Mouse (Mus musculus): ENCODE data around the gene Thg1l.

Thg1l gene

DNA sequence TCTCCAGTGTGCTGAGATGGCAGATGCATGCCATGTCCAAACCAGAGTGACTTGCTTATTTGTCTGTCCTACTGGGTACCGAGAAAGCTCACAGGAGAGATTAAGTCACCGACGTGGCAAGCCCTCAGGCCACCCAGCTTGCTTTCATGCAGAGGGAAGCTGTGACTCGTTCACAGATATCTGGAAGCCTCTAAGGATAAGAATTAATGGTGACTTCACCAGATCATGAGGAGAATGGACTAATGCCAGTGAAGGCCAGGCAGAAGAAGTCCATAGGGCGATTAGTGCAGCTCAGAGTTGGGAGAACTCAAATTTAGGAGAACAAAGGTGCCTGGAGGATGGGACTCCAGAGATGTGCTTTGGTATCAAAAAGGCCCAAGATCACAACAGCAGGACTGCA, 27.8 kb downstream of the Thg1l start:
- no peak for DNase-seq (ENCODE audit: low spot score in 2 of 2)

DNA sequence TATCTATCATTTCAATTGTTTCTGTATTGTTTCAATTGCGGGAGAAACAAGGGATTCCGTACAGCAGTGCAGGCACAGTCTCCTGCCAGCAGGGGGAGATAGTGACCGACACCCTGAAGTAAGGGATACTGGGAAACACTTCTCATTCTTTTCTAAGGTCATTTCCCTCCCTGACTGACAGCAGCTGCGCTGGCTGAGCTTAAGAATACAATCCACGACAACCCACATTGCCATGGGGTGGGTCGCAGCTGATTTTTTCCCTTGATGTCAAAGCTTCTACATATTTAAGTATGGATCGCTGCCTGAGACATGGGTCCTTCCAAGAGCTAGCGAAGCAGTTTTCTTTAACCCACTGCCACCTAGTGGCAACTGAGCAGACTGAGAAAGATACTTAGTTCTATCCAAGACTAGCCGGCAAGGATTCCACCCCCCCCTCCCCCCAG, 28.6 kb downstream of the Thg1l start:
- DNase-seq (ENCODE audit: low spot score in 2 of 2): peak; percentile 54 to 76

DNA sequence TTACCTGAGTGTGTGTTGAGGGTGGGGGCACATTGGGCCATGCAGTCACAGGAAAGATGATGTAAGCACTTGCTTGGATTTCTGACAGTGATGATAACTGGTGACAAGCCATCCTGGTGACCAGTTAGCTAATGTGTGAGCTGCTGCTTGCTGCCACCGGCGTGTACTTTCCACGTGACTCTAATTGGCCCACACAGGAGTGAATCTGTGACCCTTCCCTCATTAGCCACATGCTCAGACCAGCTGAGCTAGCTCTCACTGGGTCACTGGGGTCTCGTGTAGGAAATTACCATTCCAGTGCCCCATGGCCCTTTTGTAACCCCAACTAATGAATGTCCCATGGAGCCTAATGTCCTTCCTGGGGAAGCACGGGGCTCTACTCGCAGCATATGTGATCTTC, 29.9 kb downstream of the Thg1l start:
- no peak for DNase-seq (ENCODE audit: low spot score in 2 of 2)

DNA sequence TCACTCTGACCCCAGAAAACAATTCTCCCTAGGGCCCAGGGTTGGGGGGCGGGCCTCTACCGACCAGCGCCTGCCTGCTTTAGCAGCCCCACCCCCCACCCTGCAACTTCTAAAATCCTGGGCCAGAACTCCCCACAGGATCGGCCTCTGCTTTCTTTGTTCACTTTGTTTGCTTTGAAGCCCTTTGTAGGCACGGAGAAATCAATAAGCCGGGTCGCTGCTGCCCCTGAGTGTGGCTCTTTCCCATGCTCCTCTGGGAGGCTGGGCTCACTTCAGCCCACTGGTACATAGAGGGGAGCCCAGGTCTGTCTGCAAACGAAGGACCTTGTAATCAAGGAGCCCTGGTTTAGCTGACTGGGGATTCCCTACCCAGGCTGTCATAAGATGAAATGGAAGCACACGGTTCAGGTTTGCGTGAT, 33.8 kb downstream of the Thg1l start:
- DNase-seq (ENCODE audit: low spot score in 2 of 2): no peak

- DNase-seq (ENCODE audit: low spot score in 2 of 2): no peak
Observed at GRCm38 (mm10) chr11:45921026-45921425, 34.3 kb downstream of the Thg1l start.

DNA sequence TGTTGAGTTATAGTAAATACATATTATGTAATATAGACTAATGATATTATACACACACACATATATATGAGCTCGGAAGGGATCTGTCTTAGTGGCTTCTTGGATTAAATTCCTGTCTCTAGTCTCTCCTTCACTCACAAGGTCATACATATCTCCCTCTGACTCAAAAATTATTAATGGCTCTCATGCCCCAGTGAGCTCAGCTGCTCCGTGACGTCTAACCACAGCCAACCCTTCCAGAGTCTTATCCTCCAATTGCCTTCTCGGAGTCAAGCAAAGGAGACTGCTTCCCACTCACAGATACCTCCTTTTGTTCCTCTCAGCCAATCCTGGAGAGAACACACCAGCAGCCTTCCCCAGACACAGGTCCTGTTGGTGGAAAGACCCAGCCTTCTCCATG, 36.5 kb downstream of the Thg1l start:
- no peak for DNase-seq (ENCODE audit: low spot score in 2 of 2)

DNA sequence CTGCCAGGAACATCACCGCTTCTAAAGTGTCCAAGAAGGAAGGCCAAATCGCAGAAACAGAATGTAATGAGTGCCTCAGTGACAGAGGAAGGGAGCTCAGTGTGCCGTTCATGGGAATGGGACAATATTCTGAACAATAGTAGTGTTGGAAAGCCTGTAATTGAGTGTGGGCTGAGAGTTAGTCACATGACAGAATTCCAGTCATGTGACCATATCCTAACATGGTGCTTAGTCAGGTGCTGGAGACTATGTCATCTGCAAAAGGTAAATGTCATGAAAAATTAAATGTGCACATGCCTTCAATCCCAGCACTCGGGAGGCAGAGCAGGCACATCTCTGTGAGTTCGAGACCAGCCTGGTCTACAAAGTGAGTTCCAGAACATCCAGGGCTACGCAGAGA, 37.3 kb downstream of the Thg1l start:
- DNase-seq (ENCODE audit: low spot score in 2 of 2): no peak

- no peak for DNase-seq (ENCODE audit: low spot score in 2 of 2)
Observed at GRCm38 (mm10) chr11:45916196-45916595, 39.1 kb downstream of the Thg1l start.

GRCm38 (mm10) chr11:45910701-45911100, 44.6 kb downstream of the Thg1l start:
- DNase-seq (ENCODE audit: low spot score in 2 of 2): no peak

GRCm38 (mm10) chr11:45908894-45909293, 46.4 kb downstream of the Thg1l start:
- DNase-seq (ENCODE audit: low spot score in 2 of 2): no peak

DNA sequence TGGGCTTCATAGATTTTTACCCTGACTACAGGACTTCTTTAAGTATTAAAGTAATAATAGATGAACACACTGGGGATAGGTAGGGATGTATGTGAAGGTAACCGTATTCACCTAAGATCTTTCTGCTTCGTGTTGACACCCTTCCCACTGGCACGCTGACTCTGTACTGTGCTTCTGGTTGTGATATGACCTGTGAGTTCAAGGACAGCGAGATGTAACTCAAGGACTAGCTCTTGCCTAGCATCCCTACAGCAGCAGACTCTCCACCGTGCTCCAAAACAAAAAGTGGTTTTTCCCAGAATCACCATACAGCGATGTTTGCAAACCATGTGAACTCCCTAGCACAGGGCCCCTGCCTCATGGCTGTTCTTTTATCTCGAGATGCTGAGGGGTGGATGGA, 47.2 kb downstream of the Thg1l start:
- DNase-seq (ENCODE audit: low spot score in 2 of 2): no peak

DNA sequence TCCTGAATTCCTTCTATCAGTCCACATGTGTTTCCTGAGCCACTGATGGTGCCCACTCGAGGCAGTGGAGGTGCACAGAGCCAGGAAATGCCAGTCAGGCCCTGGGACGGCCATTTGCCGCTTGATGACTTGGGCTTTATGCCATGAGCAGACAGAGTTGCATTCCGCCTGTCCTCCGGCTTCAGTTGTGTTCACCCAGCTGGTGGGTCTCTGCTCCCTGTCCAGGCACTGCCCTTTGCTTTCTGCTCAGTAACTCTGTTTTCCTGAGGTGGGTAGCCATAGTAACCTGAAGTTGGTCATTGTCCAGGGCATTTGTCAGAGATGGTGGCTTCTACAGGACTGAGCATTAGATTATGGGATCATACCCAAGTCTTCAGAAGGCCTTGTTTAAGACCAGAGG, 48.0 kb downstream of the Thg1l start:
- no peak for DNase-seq (ENCODE audit: low spot score in 2 of 2)

- DNase-seq (ENCODE audit: low spot score in 2 of 2): no peak
Observed at GRCm38 (mm10) chr11:45906109-45906786, 49.0 kb downstream of the Thg1l start.

DNA sequence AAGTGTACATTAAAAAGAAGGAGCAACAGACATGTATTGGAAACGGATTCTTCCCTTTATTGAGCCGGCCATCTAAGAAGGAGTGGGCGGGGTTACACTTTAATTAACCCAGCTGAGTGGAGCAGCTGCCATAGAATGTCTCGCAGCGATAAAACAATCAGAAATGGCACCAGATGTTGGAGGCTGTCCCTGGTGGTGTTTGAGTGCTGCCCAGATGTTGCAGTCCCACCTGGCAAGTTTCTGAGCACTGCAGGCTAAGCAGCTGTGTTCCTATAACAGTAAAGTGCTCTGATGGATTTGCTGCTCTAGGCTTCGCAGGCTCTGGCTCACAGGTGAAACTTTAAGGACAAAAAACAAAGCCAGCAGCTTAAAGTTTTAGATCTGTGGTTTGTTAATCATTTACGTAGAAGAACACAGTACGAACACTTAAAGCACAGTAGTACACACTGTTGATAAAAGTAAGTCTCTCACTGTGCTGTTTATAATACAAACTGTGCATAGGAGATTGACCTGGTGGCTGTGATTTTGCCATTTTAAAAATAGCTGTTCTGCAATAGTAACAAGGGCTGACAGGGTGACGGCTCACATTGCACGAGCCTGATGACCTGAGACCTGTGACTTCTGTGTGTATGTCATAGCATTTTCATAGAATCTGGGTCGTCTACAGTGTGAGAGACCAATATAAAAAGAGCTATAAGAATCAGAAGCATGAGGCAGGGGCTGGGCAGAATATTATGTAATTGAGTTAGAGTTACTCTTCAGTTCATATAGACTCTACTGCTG, 54.9 kb downstream of the Thg1l start:
- no peak for DNase-seq (ENCODE audit: low spot score in 2 of 2)

DNA sequence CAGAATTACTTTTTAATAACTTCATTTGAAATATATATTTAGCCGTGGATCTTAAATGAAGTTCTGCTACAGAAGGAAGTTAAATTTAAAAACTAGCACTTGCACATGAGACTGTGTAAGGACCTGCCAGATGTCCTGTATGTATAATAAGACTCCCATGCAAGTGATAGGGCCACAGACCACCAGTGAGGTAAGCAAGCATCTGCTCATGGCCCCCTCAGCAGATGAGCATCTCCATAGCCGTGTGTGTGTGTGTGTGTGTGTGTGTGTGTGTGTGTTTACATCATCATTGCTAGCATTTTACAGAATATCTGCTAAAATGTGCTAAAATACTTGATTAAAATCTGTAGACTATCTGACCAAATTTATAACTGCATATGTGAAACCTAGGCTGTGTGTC, 57.9 kb downstream of the Thg1l start:
- DNase-seq (ENCODE audit: low spot score in 2 of 2): no peak

Data from cerebellum, postnatal 4 days (tissue).